Mouse (Mus musculus): ENCODE results near the gene Tdrd12.
A peak's percentile ranks its signal among the peaks of the same experiment; 100 is the strongest.
"Not testable (repeated sequence)": the region's sequence is repeated elsewhere in the genome, so short reads cannot be mapped to it uniquely, and the experiment has no call there.

Gene Tdrd12

GRCm38 (mm10) chr7:35555224-35556204 is 18.0 kb upstream of the Tdrd12 start:
- peak; percentile 91 for DNase-seq

GRCm38 (mm10) chr7:35554605-35555175 is 17.1 kb upstream of the Tdrd12 start:
- DNase-seq: peak; percentile 27

GRCm38 (mm10) chr7:35553751-35554604 is 16.4 kb upstream of the Tdrd12 start:
- DNase-seq: peak; percentile 9

- peak; percentile 29 for DNase-seq
Measured at GRCm38 (mm10) chr7:35545881-35546280, 8.3 kb upstream of the Tdrd12 start.

- no peak for DNase-seq
Measured at GRCm38 (mm10) chr7:35535750-35536512, 1.6 kb downstream of the Tdrd12 start.

- not testable (repeated sequence) for DNase-seq
Measured at GRCm38 (mm10) chr7:35530544-35530943, 7.0 kb downstream of the Tdrd12 start.

- no peak for DNase-seq
Measured at GRCm38 (mm10) chr7:35530026-35530425, 7.5 kb downstream of the Tdrd12 start.

GRCm38 (mm10) chr7:35526795-35527194 is 10.8 kb downstream of the Tdrd12 start:
- no peak for DNase-seq

- DNase-seq: no peak
Measured at GRCm38 (mm10) chr7:35501995-35502394, 35.5 kb downstream of the Tdrd12 start.

GRCm38 (mm10) chr7:35497516-35497915 is 40.0 kb downstream of the Tdrd12 start:
- no peak for DNase-seq

- DNase-seq: no peak
Measured at GRCm38 (mm10) chr7:35491005-35491404, 46.5 kb downstream of the Tdrd12 start.

- no peak for DNase-seq
Measured at GRCm38 (mm10) chr7:35490186-35490585, 47.4 kb downstream of the Tdrd12 start.

- no peak for DNase-seq
Measured at GRCm38 (mm10) chr7:35486553-35486952, 51.0 kb downstream of the Tdrd12 start.

GRCm38 (mm10) chr7:35485126-35485525 is 52.4 kb downstream of the Tdrd12 start:
- DNase-seq: no peak

- DNase-seq: no peak
Measured at GRCm38 (mm10) chr7:35476457-35476856, 61.1 kb downstream of the Tdrd12 start.

GRCm38 (mm10) chr7:35470794-35471193 is 66.8 kb downstream of the Tdrd12 start:
- DNase-seq: no peak

- DNase-seq: no peak
Measured at GRCm38 (mm10) chr7:35467856-35468255, 69.7 kb downstream of the Tdrd12 start.

GRCm38 (mm10) chr7:35465027-35465426 is 72.5 kb downstream of the Tdrd12 start:
- DNase-seq: no peak

GRCm38 (mm10) chr7:35460971-35461370 is 76.6 kb downstream of the Tdrd12 start:
- DNase-seq: no peak

- DNase-seq: no peak
Measured at GRCm38 (mm10) chr7:35456091-35456814, 81.3 kb downstream of the Tdrd12 start.

- no peak for DNase-seq
Measured at GRCm38 (mm10) chr7:35448867-35449266, 88.7 kb downstream of the Tdrd12 start.

All from right cerebral cortex, postnatal 25 days (tissue).